Mouse (Mus musculus): Measurements from ENCODE around the gene Cops7a. TPM values are rescaled to one million over a fixed set of nuclear protein-coding genes. Genes with fewer than 3 reads are reported as not detected.

Gene Cops7a
- polyA plus RNA-seq, 1 experiment from 2014 or later = 96.4 TPM

GRCm38 (mm10) chr6:124995831-124996403 is 30.6 kb upstream of the Cops7a start:
- ATAC-seq (ENCODE audit: low read depth) = no peak
- H3K27me3 ChIP-seq = peaks cover 86% of the 10 kb centered on the region
- WGBS = 42% methylated on average over 8 of the region's 8 CpGs

GRCm38 (mm10) chr6:124995246-124995645 is 29.9 kb upstream of the Cops7a start:
- no peak overlapping the region for H3K27ac ChIP-seq (replicated peaks)
- no peak overlapping the region for H3K4me3 ChIP-seq
- H3K27me3 ChIP-seq = peaks cover 80% of the 10 kb centered on the region
- H3K9ac ChIP-seq = no peak overlapping the region
- H3K9me3 ChIP-seq = peaks cover 1% of the 10 kb centered on the region; the same call in 1 of the 2 replicates
- no peak overlapping the region for H3K4me2 ChIP-seq
- ATAC-seq (ENCODE audit: low read depth) = no peak
- peaks cover 36% of the 10 kb centered on the region for H3K4me1 ChIP-seq (replicated peaks)
- WGBS = 81% methylated on average over 7 of the region's 7 CpGs
- H3K36me3 ChIP-seq = 0 out of 2 replicates have a peak, but pooled peaks cover under 1% of the 10 kb centered on the region

More at GRCm38 (mm10) chr6:124995831-124996403, 30.6 kb upstream of the Cops7a start:
- Histone ChIP-seq H3K9ac (peak overlapping the region; percentile 91), H3K36me3 (0 out of 2 replicates have a peak, but pooled peaks cover 4% of the 10 kb centered on the region), H3K27ac (replicated peaks) (peak overlapping the region; percentile 80; the same call in 1 of the 2 replicates), H3K9me3 (no peaks in the 10 kb centered on the region), H3K4me1 (replicated peaks) (peaks cover 36% of the 10 kb centered on the region), H3K4me3 (peak overlapping the region; percentile 69), H3K4me2 (peak overlapping the region; percentile 89)

- Histone ChIP-seq H3K4me3 (0 out of 2 replicates have a peak overlapping the region, but pooled peaks have one; percentile 9), H3K4me1 (replicated peaks) (peaks cover 31% of the 10 kb centered on the region), H3K27ac (replicated peaks) (no peak overlapping the region), H3K9me3 (peaks cover 8% of the 10 kb centered on the region; the same call in 1 of the 2 replicates), H3K36me3 (no peaks in the 10 kb centered on the region), H3K4me2 (peak overlapping the region; percentile 31), H3K9ac (peak overlapping the region; percentile 61), H3K27me3 (peaks cover 66% of the 10 kb centered on the region)
- 12% methylated on average over 11 of the region's 11 CpGs for WGBS
- ATAC-seq (ENCODE audit: low read depth) = no peak
Measured at GRCm38 (mm10) chr6:124993876-124994275, 28.5 kb upstream of the Cops7a start.

GRCm38 (mm10) chr6:124993365-124993764 is 28.0 kb upstream of the Cops7a start:
- ATAC-seq (ENCODE audit: low read depth) = no peak
- Histone ChIP-seq H3K9ac (no peak overlapping the region), H3K27ac (replicated peaks) (no peak overlapping the region), H3K4me2 (no peak overlapping the region), H3K4me1 (replicated peaks) (peaks cover 26% of the 10 kb centered on the region), H3K36me3 (no peaks in the 10 kb centered on the region), H3K4me3 (no peak overlapping the region), H3K9me3 (peaks cover 8% of the 10 kb centered on the region; the same call in 1 of the 2 replicates), H3K27me3 (peaks cover 61% of the 10 kb centered on the region)
- 85% methylated on average over 9 of the region's 9 CpGs for WGBS

- Histone ChIP-seq H3K9ac (no peak overlapping the region), H3K4me3 (no peak overlapping the region), H3K36me3 (no peaks in the 10 kb centered on the region), H3K27ac (replicated peaks) (no peak overlapping the region), H3K4me1 (replicated peaks) (peaks cover 14% of the 10 kb centered on the region), H3K4me2 (no peak overlapping the region), H3K27me3 (peaks cover 50% of the 10 kb centered on the region), H3K9me3 (peaks cover 8% of the 10 kb centered on the region; the same call in 1 of the 2 replicates)
- WGBS = 68% methylated on average over 4 of the region's 4 CpGs
- ATAC-seq (ENCODE audit: low read depth) = no peak
Measured at GRCm38 (mm10) chr6:124992241-124992640, 26.9 kb upstream of the Cops7a start.

GRCm38 (mm10) chr6:124967766-124968165 is 2.4 kb upstream of the Cops7a start:
- Histone ChIP-seq H3K27ac (replicated peaks) (no peak overlapping the region), H3K4me3 (no peak overlapping the region), H3K9ac (no peak overlapping the region), H3K27me3 (no peaks in the 10 kb centered on the region; the same call in 1 of the 2 replicates), H3K9me3 (peaks cover 9% of the 10 kb centered on the region; the same call in 1 of the 2 replicates), H3K36me3 (peaks cover 7% of the 10 kb centered on the region; the same call in 1 of the 2 replicates), H3K4me1 (replicated peaks) (peaks cover 17% of the 10 kb centered on the region), H3K4me2 (no peak overlapping the region)
- ATAC-seq (ENCODE audit: low read depth) = no peak
- WGBS = 72% methylated on average over 4 of the region's 4 CpGs

GRCm38 (mm10) chr6:124966466-124967118 is 1.3 kb upstream of the Cops7a start:
- H3K9ac ChIP-seq = no peak overlapping the region
- no peak for ATAC-seq (ENCODE audit: low read depth)

GRCm38 (mm10) chr6:124965747-124966146 is 409 bp upstream of the Cops7a start:
- ATAC-seq (ENCODE audit: low read depth) = no peak
- H3K27me3 ChIP-seq = no peaks in the 10 kb centered on the region; the same call in 1 of the 2 replicates
- peak overlapping the region; percentile 61 for H3K4me3 ChIP-seq
- H3K9me3 ChIP-seq = peaks cover 9% of the 10 kb centered on the region; the same call in 1 of the 2 replicates
- H3K9ac ChIP-seq = peak overlapping the region; percentile 91
- peak overlapping the region; percentile 94 for H3K4me2 ChIP-seq
- H3K27ac ChIP-seq (replicated peaks) = peak overlapping the region; percentile 92
- H3K36me3 ChIP-seq = peaks cover 22% of the 10 kb centered on the region
- H3K4me1 ChIP-seq (replicated peaks) = peaks cover 17% of the 10 kb centered on the region
- 17% methylated on average over 15 of the region's 15 CpGs for WGBS

More at GRCm38 (mm10) chr6:124966466-124967118, 1.3 kb upstream of the Cops7a start:
- peaks cover 17% of the 10 kb centered on the region for H3K4me1 ChIP-seq (replicated peaks)
- H3K27me3 ChIP-seq = no peaks in the 10 kb centered on the region; the same call in 1 of the 2 replicates
- peak overlapping the region; percentile 94 for H3K4me2 ChIP-seq
- WGBS = 96% methylated on average over 7 of the region's 7 CpGs
- no peak overlapping the region for H3K27ac ChIP-seq (replicated peaks)
- H3K9me3 ChIP-seq = peaks cover 9% of the 10 kb centered on the region; the same call in 1 of the 2 replicates
- peaks cover 14% of the 10 kb centered on the region for H3K36me3 ChIP-seq
- peak overlapping the region; percentile 61 for H3K4me3 ChIP-seq

- WGBS = 40% methylated on average over 16 of the region's 16 CpGs
- Histone ChIP-seq H3K36me3 (peaks cover 33% of the 10 kb centered on the region), H3K4me2 (peak overlapping the region; percentile 94), H3K27me3 (no peaks in the 10 kb centered on the region), H3K9me3 (peaks cover 9% of the 10 kb centered on the region; the same call in 1 of the 2 replicates), H3K4me1 (replicated peaks) (peaks cover 17% of the 10 kb centered on the region), H3K9ac (peak overlapping the region; percentile 91), H3K27ac (replicated peaks) (peak overlapping the region; percentile 92), H3K4me3 (peak overlapping the region; percentile 61)
- ATAC-seq (ENCODE audit: low read depth) = peak; percentile 44
Measured at GRCm38 (mm10) chr6:124964638-124965037, 700 bp downstream of the Cops7a start.

- no peaks in the 10 kb centered on the region for H3K27me3 ChIP-seq
- 96% methylated on average over 12 of the region's 12 CpGs for WGBS
- no peak overlapping the region for H3K9ac ChIP-seq
- no peak for ATAC-seq (ENCODE audit: low read depth)
- H3K4me1 ChIP-seq (replicated peaks) = peaks cover 10% of the 10 kb centered on the region
- peaks cover 69% of the 10 kb centered on the region for H3K36me3 ChIP-seq
- H3K9me3 ChIP-seq = no peaks in the 10 kb centered on the region
- no peak overlapping the region for H3K4me3 ChIP-seq
- no peak overlapping the region for H3K4me2 ChIP-seq
- H3K27ac ChIP-seq (replicated peaks) = no peak overlapping the region
Measured at GRCm38 (mm10) chr6:124961021-124961420, 4.3 kb downstream of the Cops7a start.

GRCm38 (mm10) chr6:124959960-124960359 is 5.4 kb downstream of the Cops7a start:
- no peaks in the 10 kb centered on the region for H3K27me3 ChIP-seq
- no peaks in the 10 kb centered on the region for H3K9me3 ChIP-seq
- no peak overlapping the region for H3K4me3 ChIP-seq
- no peak overlapping the region for H3K27ac ChIP-seq (replicated peaks)
- ATAC-seq (ENCODE audit: low read depth) = no peak
- peaks cover 8% of the 10 kb centered on the region for H3K4me1 ChIP-seq (replicated peaks)
- H3K36me3 ChIP-seq = peaks cover 78% of the 10 kb centered on the region
- no peak overlapping the region for H3K4me2 ChIP-seq
- 87% methylated on average over 13 of the region's 13 CpGs for WGBS
- H3K9ac ChIP-seq = no peak overlapping the region

- Histone ChIP-seq H3K4me2 (no peak overlapping the region), H3K27ac (replicated peaks) (no peak overlapping the region), H3K36me3 (peaks cover 73% of the 10 kb centered on the region), H3K4me1 (replicated peaks) (no peaks in the 10 kb centered on the region), H3K9ac (no peak overlapping the region), H3K9me3 (no peaks in the 10 kb centered on the region), H3K27me3 (no peaks in the 10 kb centered on the region), H3K4me3 (no peak overlapping the region)
- 82% methylated on average over 3 of the region's 3 CpGs for WGBS
- ATAC-seq (ENCODE audit: low read depth) = no peak
Measured at GRCm38 (mm10) chr6:124958127-124958526, 7.2 kb downstream of the Cops7a start.

All from neural tube, embryonic 13.5 days (tissue).